In genomic region chr5:112406017-112406416, GRCm38 (mm10) we compare ENCODE assay signal across 21 mouse cellular contexts. TPM values are rescaled to one million over a fixed set of nuclear protein-coding genes. Genes with fewer than 3 reads are reported as not detected.
"Had no signal": no experiment of that assay in that cellular context is flagged by ENCODE, and none has a peak within 500 bp of the region (broad histone marks: within the 10 kb centered on the region; RNA-seq: fewer than 3 reads in every experiment).

No protein-coding gene starts in this region.

- H3K4me2 ChIP-seq: limb, embryonic 15.5 days; liver, embryonic 12.5 days; lung, embryonic 15.5 days; neural tube, embryonic 12.5 days; stomach, embryonic 15.5 days had no signal

- H3K4me3 ChIP-seq: left cerebral cortex, adult 2 months; limb, embryonic 15.5 days; liver, embryonic 12.5 days; lung, embryonic 15.5 days; midbrain, embryonic 10.5 days; myocyte; neural tube, embryonic 12.5 days; stomach, embryonic 15.5 days had no signal

- H3K27me3 ChIP-seq: lung, embryonic 15.5 days; neural tube, embryonic 12.5 days had no signal

- H3K27ac ChIP-seq: left cerebral cortex, adult 2 months; limb, embryonic 15.5 days; liver, embryonic 12.5 days; lung, embryonic 15.5 days; midbrain, embryonic 10.5 days; neural tube, embryonic 12.5 days; stomach, embryonic 15.5 days had no signal

- H3K36me3 ChIP-seq: limb, embryonic 15.5 days; liver, embryonic 12.5 days; lung, embryonic 15.5 days; midbrain, embryonic 10.5 days; neural tube, embryonic 12.5 days; stomach, embryonic 15.5 days had no signal

- H3K9me3 ChIP-seq: limb, embryonic 15.5 days; liver, embryonic 12.5 days; lung, embryonic 15.5 days; midbrain, embryonic 10.5 days; neural tube, embryonic 12.5 days; stomach, embryonic 15.5 days had no signal

- ATAC-seq: intestine, postnatal 0 days; liver, embryonic 12.5 days had no signal

- H3K9ac ChIP-seq: limb, embryonic 15.5 days; liver, embryonic 12.5 days; lung, embryonic 15.5 days; neural tube, embryonic 12.5 days; stomach, embryonic 15.5 days had no signal

- DNase-seq: kidney, adult 8-10 months; kidney, postnatal 25 days; right cerebral cortex, postnatal 14 days; thymus, postnatal 36 days had no signal

- H3K4me1 ChIP-seq: lung, embryonic 15.5 days; stomach, embryonic 15.5 days had no signal

RNA-seq across cellular contexts. Expression of gene Asphd2, which starts 11.4 kb away (rescaled TPM):
- total RNA-seq: neutrophil, adult 5-6 weeks had no signal
- polyA plus RNA-seq: liver, embryonic 16.5 days had no signal

RNA-seq across cellular contexts. Expression of gene Gm6588, which starts 43.2 kb away (rescaled TPM):
- total RNA-seq: layer of hippocampus, postnatal 25 days; left cerebral cortex, adult 2 months; left cerebral cortex, postnatal 14 days; neutrophil, adult 5-6 weeks had no signal
- polyA plus RNA-seq: intestine, postnatal 0 days; kidney, embryonic 16.5 days; limb, embryonic 11.5 days; liver, embryonic 12.5 days; liver, embryonic 16.5 days; lung, embryonic 15.5 days; myocyte; spleen, adult 2 months; thymus, postnatal 0 days had no signal

RNA-seq across cellular contexts. Expression of gene Gm6583, which starts 50.2 kb away (rescaled TPM):
- total RNA-seq: layer of hippocampus, postnatal 25 days; left cerebral cortex, adult 2 months; left cerebral cortex, postnatal 14 days; neutrophil, adult 5-6 weeks had no signal
- polyA plus RNA-seq: spleen, adult 2 months had no signal
